Mouse (Mus musculus) CD8-positive naive resting alpha-beta T cell, adult 2 months (primary cell): ENCODE measurements around the gene Ms4a18.

Source experiments
- DNase-seq, 2 experiments: peaks; one replicate each; pipeline ENCODE4 v3.0.0; 2022; ENCODE audit warnings: low read depth in 2 of 2, low spot score in 2 of 2

Gene Ms4a18

GRCm38 (mm10) chr19:10984551-10984950, 33.3 kb downstream of the Ms4a18 start:
- DNase-seq: no peak

GRCm38 (mm10) chr19:10983146-10983545, 34.7 kb downstream of the Ms4a18 start:
- no peak for DNase-seq

- no peak for DNase-seq
Observed at GRCm38 (mm10) chr19:10980210-10980609, 37.6 kb downstream of the Ms4a18 start.

GRCm38 (mm10) chr19:10979184-10980168, 38.4 kb downstream of the Ms4a18 start:
- DNase-seq: peak; percentile 80 to 90

GRCm38 (mm10) chr19:10976318-10976717, 41.5 kb downstream of the Ms4a18 start:
- DNase-seq: no peak

GRCm38 (mm10) chr19:10975187-10975586, 42.6 kb downstream of the Ms4a18 start:
- no peak for DNase-seq

GRCm38 (mm10) chr19:10974238-10974865, 43.5 kb downstream of the Ms4a18 start, which contains the start of gene Ms4a10:
Ms4a10 (minus strand) TSS chr19:10974670.
- no peak for DNase-seq

- DNase-seq: no peak
Observed at GRCm38 (mm10) chr19:10973187-10973586, 44.6 kb downstream of the Ms4a18 start.

- DNase-seq: no peak
Observed at GRCm38 (mm10) chr19:10972660-10973059, 45.2 kb downstream of the Ms4a18 start.

- DNase-seq: no peak
Observed at GRCm38 (mm10) chr19:10970457-10970856, 47.4 kb downstream of the Ms4a18 start.

GRCm38 (mm10) chr19:10968578-10968977, 49.3 kb downstream of the Ms4a18 start:
- no peak for DNase-seq

- DNase-seq: no peak
Observed at GRCm38 (mm10) chr19:10965721-10966120, 52.1 kb downstream of the Ms4a18 start.

GRCm38 (mm10) chr19:10959978-10960346, 57.9 kb downstream of the Ms4a18 start:
- no peak for DNase-seq

GRCm38 (mm10) chr19:10959085-10959977, 58.5 kb downstream of the Ms4a18 start:
- peak; percentile 41 to 68 for DNase-seq

GRCm38 (mm10) chr19:10952021-10952939, 65.6 kb downstream of the Ms4a18 start:
- DNase-seq: no peak

- DNase-seq: no peak
Observed at GRCm38 (mm10) chr19:10949558-10949957, 68.3 kb downstream of the Ms4a18 start.

GRCm38 (mm10) chr19:10949112-10949511, 68.7 kb downstream of the Ms4a18 start, which contains the start of gene Ccdc86:
Ccdc86 (minus strand) TSS chr19:10949266.
- DNase-seq: peak; percentile 90 to 94

GRCm38 (mm10) chr19:10948416-10948815, 69.4 kb downstream of the Ms4a18 start:
- DNase-seq: peak; percentile 5 to 16

GRCm38 (mm10) chr19:10947219-10947618, 70.6 kb downstream of the Ms4a18 start:
- DNase-seq: no peak
